Mouse (Mus musculus) kidney, postnatal 4 days (tissue): ENCODE results near the gene Marc1.
A peak's percentile ranks its signal among the peaks of the same experiment; 100 is the strongest.

Experiments used
- DNase-seq, 2 experiments: peaks; one replicate each; pipeline ENCODE4 v3.0.0; 2021; ENCODE audit warnings: mixed read lengths in 2 of 2

The Marc1 gene

DNA sequence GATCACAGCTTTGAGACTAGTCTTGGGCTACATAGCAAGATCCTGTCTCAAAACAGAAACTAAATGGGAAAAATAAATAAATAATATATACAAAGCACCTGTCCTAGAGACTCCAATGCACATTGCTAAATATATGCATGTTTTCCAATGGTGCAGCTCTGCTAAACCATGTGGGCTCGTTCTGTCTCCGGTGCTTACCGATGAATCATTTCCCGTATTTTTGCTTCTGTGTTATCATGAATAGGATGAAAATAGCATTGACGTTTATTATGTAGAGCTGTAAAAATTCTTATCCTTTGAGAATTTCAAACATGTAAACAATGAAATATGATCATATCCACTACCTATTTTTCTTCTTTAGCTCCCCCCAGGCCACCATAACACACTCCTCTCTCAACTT is 58.4 kb downstream of the Marc1 start:
- no peak for DNase-seq

DNA sequence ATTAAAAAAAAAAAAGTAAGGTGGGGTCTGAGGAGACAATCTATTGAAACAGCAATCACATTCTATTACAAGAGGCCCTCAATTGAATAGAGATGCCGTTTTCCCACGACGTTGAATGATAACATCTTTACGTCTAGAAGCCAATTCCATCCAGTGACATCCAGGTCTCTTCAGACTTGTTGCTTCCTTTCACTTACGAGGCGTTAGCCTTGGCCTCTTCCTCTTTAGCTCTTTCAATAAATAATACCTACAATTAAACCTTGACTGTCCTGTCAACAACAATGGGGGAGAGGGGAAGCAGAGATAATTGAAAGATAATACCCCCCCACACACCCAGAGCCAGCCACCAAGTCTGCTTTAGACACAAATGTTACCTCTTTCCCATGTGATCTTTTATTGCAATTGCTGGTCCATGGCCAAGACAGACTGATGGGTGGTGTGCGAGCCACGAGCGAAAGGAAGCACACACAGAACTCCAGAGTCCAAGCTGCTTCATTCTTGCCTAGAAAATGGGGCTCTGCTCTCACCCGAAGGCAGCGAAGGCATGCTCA is 60.9 kb downstream of the Marc1 start:
- no peak for DNase-seq

DNA sequence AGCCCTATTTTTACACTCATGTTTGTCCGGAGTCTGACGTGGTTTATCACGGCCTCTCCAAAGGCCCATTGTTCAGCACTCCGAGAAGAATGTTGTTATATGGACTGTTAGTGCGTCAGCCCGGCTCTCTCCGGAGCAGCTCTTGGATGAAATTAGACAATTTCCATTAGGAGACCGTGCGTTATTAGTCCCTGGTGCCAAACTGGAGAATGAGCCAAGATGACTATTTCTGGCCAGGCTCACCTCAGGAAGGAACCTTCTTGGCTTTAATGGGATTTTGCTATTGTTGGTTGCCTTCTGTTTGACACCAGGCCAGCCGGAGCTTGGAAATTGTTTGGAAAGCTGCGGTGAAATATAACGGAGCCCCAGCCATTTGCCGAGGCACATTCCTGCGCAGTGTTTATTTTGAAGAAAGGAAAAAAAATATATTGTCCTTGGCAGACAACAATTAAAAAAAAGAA is 62.4 kb downstream of the Marc1 start:
- peak; percentile 59 to 76 for DNase-seq

DNA sequence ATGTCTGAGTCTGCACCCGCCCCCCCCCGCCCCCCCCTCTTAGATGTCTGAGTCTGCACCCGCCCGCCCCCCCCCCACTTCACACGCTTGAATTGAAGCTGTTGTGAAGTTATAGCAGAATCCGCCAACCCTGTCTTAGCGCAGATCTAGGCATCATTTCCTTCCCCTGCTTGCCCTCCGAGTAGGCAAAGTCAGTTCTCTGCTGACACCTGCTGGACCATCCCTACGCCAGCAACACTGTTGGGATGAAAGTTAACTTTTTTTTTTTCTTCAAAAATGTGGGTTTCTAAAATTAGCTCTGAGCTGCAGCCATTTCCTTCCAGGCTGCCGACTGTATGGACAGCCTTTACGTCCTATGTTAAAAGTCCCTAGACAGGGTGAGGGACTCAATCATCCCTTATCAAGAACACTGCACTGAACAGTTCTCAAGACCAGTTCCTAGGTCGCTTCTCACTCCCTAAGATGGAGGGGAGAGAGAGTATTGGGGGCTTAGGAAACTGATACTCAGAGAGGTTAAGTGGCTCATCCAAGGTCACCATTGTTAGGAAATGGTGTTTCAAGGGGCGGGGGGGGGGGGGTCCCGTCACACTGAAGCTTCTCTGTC is 73.1 kb downstream of the Marc1 start:
- DNase-seq: peak; percentile 79 to 85

DNA sequence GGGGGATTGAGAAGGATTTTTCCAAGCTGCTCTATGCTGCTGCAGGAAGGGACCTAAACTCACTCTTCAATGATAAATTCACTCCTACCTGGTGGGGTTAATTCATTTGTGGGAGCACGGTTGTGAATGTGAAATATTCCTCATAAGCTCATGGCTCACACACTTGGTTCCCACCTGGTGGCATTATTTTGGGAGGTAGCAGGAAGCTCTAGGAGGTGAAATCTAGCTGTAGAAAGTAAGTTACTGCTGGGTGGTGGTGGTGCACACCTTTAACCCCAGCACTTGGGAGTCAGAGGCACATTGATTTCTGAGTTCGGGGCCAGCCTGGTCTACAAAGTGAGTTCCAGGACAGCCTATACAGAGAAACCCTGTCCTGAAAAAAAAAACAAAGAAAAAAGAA is 73.9 kb downstream of the Marc1 start:
- DNase-seq: no peak
